Mouse (Mus musculus) ovary, postnatal 36 days (tissue): Measurements from ENCODE around the gene Carmil1.

Experiments
- DNase-seq: peaks from one replicate; pipeline ENCODE4 v3.0.0; 2022; ENCODE audit warnings: low spot score, mixed read lengths

Carmil1 gene

DNA sequence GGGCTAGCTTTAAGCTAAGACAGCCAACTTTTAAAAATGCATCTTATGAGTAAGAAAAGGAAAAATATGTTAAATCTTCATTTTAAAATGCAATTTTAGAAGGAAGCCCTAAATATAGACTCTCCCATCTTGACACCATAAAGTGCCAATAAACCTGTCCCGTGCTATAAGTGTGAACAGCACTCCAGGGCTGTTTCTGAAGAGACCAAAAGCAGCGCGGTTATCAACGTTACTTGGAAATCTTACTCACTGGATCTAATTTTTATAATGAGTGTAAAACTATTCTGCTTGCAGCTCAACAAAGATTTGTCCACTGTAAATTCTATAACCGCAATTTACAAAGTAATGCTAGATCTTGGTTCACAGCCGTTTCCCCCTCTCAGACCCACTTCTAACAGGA is 232.0 kb downstream of the Carmil1 start:
- no peak for DNase-seq

DNA sequence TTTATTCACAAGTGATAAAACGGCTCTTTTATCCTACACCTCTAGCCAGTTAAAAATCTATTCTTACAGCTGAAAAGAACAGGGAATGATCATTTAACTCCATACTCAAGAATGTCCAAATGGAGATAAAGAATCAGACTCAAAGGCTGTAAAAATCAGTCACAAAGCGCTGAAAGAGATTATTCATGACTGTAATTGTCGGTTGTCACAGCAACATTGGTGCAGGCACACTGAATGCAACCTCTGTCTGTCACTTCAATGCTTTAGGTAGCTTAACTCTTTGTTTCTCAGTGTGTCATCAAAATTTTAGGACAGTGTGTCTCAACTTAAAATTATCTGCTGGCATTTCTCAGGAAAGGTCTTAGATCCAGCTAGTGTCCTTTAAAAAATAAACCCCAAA is 235.3 kb downstream of the Carmil1 start:
- no peak for DNase-seq

DNA sequence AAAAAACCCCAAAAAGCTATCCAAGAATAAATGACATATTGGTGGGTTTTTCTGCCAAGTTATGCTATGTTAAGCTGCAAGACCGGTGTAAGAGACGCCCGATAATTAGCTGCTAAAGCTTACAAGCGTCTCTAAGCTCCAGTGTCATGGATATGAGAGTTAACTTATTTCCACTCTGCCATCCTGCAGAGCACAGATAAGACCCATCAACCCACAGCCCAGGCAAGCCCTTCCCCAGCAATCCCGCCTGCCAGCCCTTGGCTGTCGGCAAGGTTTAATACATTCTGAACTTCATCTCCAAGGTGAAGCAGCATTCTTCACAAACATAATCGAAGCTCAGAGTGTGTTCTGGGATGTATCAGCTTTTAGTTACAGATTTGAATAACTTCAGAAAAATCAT is 240.4 kb downstream of the Carmil1 start:
- DNase-seq = no peak

GRCm38 (mm10) chr13:24037502-24037901 is 243.1 kb downstream of the Carmil1 start:
- DNase-seq = no peak

GRCm38 (mm10) chr13:24036150-24036549 is 244.4 kb downstream of the Carmil1 start:
- DNase-seq = no peak

DNA sequence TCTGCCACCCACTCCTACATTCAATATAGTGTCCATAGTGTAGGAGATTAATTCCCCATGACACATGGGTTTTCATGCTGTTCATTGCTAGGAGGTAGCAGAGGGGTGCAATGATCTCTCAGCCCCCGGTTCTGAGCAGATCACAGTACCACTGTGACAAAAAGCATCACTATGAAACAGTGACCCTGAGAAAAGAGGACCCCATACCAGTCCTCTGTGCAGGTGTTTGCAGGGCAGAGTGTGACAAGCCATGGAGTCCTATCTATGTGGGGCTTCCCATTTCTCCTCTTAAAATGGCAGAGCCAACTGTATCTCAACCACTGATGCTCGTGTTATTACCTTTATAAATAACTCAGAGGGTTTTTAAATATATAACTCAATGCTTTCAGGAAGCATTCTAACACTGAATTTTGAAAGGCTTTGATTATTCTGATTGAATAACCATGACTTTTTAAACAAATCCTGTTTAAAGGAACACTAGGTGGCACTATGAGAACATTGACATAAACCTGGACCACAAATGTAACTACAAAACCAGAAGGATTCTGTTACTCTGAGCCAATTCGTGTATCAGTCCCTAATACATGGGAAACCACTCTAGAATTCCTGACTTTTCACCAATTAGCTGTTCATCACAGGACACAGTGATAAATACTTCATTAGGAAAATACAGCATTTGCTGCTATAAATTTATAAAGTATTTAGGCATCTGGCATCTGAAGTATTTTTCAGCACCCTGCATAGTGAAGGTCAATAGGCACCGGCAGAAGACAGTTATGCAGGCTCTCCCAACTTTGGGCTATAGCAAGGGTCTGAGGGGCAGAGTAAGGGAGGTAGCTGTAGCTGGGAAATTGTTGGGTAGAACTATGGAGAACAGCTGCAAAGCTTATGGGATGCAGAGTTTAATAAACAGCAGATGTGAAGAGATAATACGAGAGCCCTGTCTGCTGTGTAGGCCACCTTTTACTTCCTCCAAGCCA is 253.1 kb downstream of the Carmil1 start:
- DNase-seq = no peak

DNA sequence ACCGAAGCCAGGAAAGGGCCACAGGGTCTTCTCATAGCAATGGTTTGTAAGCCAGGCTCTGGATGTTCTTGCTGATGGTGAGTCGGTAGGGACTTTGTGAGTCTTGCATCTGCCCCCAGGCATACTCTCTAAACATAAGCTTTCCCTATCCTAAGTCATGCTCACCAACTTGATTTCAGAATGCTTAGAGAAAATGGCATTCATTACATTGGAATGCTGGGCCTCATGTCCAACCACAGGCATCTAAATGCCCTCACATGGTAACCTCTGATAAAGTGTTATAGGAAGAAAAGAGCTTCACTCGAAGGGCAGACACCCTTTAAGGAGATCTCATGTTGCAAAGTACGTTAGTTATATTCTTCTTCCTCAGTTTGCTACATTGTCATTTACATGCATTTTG is 262.1 kb downstream of the Carmil1 start:
- no peak for DNase-seq

GRCm38 (mm10) chr13:24005528-24005927 is 275.1 kb downstream of the Carmil1 start:
- DNase-seq = no peak

- DNase-seq = no peak
Measured at GRCm38 (mm10) chr13:24001797-24002196, 278.8 kb downstream of the Carmil1 start.

- no peak for DNase-seq
Measured at GRCm38 (mm10) chr13:24001081-24001480, 279.5 kb downstream of the Carmil1 start.

DNA sequence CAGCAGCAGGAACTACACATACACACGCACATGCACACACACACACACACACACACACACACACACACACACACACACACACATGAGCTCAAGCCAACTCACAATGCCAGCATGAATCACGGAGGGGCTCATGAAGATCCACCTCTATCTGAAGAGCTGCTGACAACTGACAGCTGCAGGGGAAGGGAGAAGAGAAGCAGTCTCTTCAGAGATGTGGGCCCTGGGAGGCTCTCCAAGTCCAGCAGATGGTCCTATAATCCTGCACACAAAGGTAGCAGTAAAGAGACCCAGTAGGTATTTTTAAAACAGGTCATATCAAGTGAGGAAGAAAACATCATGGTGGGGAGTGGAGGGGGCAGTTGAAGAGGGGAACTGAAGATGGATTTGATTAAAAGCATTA is 281.8 kb downstream of the Carmil1 start:
- no peak for DNase-seq

- DNase-seq = no peak
Measured at GRCm38 (mm10) chr13:23994756-23995155, 285.8 kb downstream of the Carmil1 start.

DNA sequence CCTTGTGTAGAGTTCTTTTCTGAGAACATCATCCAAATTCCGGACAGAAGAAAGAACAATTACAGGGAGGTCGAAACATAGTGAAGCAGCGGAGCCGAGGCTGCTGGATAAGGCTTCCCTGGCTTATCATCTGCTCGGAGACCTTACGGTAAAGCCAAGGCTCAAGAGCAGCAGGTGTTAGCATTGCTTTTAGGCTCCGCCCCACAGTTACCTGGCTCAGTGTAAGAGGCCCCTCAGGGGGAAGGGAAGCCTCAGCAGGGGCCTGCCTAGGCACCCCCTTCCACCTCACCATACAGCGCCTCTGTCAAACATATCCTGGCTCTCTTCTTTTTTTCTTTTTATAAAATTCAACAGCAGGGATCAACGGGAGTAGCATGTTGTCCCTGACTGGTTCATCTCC is 286.6 kb downstream of the Carmil1 start:
- DNase-seq = no peak

DNA sequence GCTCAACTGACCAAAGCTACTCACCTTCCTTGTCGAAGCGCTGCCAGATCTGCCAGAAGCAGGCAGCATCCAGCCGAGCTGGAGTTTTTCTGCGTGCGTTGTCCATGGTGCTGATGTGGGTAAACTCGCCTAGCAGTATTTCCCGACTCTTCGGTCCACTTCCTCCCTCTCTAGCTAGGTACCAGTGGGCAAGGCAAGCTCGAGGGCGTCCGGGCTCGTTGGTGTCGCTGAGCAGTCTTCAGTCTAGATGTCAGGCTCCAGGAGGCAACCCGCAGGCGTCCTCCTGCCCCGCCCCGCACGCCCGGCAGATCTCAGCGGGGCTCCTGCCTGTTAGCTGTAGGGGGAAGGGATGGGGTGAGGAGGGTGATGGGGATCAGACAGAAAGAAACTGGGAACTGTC is 289.7 kb downstream of the Carmil1 start, which contains the start of gene Scgn:
Scgn (minus strand) TSS at position 287 of the 400 bp plus-strand sequence.
- DNase-seq = peak; percentile 64

GRCm38 (mm10) chr13:23990451-23990850 is 290.1 kb downstream of the Carmil1 start:
- no peak for DNase-seq

GRCm38 (mm10) chr13:23985130-23985529 is 295.5 kb downstream of the Carmil1 start:
- no peak for DNase-seq

GRCm38 (mm10) chr13:23972271-23972670 is 308.3 kb downstream of the Carmil1 start:
- DNase-seq = no peak

- DNase-seq = no peak
Measured at GRCm38 (mm10) chr13:23971870-23972269, 308.7 kb downstream of the Carmil1 start.

GRCm38 (mm10) chr13:23964909-23965308 is 315.7 kb downstream of the Carmil1 start:
- no peak for DNase-seq
